Mouse (Mus musculus) left cerebral cortex, postnatal 10 days (tissue): Measurements from ENCODE around the gene Ing5. TPM values are rescaled to one million over a fixed set of nuclear protein-coding genes. Genes with fewer than 3 reads are reported as not detected.
"Not testable (repeated sequence)": the region's sequence is repeated elsewhere in the genome, so short reads cannot be mapped to it uniquely, and the experiment has no call there.

Experiments used
- DNase-seq, 2 experiments: peaks; one replicate each; pipeline ENCODE4 v3.0.0; 2021 to 2022; ENCODE audit warnings: low spot score in 2 of 2, mixed read lengths in 1 of 2; ENCODE audit errors: extremely low spot score in 1 of 2
- intact Hi-C: fragments of 180-260 bp; cut with DNase I; formaldehyde crosslinking; loops from one replicate; pipeline ENCODE4 v1.15.1; 2025
- total RNA-seq, 2 experiments: library from RNA; stranded (reverse); gene quantifications; 2 replicates each; pipeline ENCODE4 v1.2.3; 2021

The Ing5 gene
- total RNA-seq, 2 experiments from 2014 or later = 10.0 TPM

DNA sequence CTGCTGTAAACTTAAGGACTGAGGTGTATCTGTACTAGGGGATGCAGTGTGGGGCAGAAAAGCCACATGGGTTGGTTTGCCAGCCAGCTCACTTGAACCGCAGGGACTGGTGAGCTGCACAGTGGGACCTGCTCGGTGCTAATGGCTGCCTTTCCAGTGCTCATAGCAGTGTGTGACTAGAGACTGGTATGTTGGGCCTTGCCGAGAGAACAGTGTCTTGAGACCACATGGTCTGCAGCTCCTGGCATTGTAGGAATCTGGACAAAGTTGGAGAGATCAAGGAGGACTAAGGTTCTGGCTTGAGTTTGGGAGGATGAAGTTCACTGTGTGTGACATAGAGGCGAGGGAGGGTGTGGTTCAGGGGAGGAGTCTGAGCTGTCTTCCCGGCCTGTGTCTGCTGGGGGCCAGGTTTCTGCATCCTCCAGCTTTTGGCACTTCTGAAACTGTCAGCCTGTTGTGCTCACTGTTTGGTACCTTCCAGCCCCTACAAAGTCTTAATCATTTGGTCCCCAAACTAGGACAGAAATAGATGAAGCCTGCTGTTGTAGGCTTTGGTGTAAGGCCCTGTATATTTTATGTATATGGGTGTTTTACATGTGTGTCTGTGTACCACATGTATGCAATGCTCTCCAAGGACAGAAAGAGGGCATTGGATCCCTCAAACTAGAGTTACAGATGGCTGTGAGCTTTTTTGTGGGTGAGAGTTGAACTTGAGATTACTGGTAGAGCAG lies 1.6 kb downstream of the Ing5 start:
- intact Hi-C loops = loop anchor here (10.0 kb wide), 1 partner anchor 171 kb away; no protein-coding TSS in a partner anchor
- DNase-seq = no peak

DNA sequence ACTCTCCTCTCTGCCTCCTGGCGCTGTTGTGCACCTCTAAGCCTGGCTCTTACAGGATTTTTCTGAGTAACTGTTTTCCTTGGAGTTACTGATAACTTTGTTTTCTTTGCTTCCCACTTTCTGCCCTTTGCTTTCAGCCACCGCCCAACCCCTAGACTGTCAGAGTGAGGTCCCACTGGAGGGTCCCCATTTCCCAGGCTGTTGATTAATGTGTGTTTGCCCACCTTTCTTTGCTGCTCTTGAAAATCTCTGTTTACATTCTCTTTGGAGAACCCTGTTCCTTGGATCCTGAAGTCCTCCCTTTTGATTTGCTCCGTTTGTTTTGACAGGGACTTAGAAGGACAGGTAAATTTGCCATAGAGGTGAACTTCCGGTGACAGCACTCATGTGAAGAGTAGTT lies 5.1 kb downstream of the Ing5 start:
- no peak for DNase-seq
- intact Hi-C loops = loop anchor here (10.0 kb wide), 1 partner anchor 174 kb away; no protein-coding TSS in a partner anchor

DNA sequence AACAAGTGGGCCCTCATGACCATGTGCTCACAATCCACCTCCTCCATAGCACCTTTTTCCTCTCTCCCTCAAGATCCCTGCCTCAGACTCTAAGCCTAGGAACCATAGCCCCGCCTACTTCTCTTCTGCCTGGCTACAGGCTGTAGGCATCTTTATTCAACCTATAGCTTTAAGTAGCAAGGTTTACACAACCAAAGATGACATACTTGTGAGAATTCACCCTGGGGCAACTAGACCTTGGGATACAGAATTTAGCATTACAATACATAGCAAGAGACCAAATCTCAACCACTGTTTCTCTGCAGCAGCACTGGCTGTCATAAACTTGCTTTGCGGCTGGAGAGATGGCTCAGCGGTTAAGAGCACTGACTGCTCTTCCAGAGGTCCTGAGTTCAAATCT lies 6.2 kb downstream of the Ing5 start:
- intact Hi-C loops = no loop called here
- DNase-seq = no peak

DNA sequence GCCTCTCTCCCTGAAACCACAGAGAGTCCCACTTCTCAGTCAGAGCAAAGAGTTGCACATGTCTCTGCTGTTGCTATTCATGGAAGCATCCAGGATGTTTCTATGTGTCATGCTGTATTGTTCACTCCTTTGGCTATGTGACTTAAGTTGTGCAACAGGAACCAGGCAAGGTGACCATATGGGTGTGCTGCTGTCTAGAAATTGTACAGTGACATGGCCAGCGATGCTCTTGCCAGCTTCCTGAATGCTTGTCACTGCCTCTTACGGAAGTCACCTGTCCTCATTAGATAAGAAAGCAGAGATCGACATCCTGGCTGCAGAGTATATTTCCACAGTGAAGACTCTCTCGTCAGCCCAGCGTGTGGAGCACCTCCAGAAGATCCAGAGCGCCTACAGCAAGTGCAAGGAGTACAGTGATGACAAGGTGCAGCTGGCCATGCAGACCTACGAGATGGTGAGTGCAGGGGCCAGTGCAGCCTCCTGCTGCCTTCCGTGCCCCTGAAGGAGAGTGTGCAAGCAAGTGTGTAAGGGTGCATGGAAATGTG lies 7.8 kb downstream of the Ing5 start:
- no peak for DNase-seq
- intact Hi-C loops = no loop called here

DNA sequence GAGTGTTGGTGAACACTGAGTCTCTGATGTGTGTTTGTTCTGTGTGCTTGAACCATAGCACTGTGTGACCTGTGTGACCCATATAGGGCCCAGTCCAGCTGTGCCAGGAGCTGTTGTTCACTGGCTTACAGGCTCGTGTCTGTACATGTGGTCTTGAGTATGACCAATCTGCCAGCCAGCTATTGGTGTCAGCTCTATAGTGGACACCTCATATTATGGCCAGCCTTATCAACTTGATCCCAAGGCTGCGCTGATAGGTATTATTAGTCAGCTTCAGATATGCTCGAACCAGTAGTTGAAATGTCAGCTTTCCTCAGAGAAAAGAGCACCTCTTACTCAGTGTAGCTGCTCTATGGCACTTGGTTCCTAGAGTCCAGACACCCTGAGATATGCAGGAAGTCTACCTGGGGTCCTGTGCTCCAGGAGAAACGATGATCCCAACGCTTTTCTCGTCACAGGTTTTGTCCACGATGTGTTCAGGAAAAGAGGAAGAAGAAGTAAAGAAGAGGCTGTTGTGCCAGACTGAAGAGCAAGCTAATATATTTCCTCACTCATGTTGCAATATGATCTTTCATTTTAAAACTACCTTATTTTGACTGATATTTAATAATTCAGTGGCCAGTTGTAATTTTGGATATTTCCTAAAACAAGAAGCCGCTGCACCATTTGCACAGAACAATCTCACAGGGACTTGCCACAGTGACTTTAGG lies 14.2 kb downstream of the Ing5 start:
- no peak for DNase-seq
- intact Hi-C loops = no loop called here

DNA sequence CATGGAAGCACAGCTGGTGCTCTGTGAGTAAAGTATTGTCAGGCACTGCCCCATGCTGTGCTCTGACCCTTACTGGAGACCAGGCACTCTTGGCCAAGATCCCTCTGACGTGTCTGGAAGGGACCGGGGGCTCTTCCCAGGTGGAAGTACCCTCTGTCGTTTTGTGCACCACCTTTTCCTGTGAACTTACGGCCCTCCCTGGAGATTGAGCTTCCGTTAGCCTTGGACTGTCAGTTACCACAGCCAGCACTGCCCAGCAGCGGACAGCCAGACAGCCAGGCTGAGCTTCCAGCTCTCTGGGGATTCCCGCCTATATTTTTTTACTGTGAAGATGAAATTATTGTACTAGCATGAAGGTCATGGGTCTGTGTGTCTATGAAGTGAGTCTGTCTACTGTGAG lies 15.0 kb downstream of the Ing5 start:
- peak in 1 of 2 experiments; percentile 46 for DNase-seq

DNA sequence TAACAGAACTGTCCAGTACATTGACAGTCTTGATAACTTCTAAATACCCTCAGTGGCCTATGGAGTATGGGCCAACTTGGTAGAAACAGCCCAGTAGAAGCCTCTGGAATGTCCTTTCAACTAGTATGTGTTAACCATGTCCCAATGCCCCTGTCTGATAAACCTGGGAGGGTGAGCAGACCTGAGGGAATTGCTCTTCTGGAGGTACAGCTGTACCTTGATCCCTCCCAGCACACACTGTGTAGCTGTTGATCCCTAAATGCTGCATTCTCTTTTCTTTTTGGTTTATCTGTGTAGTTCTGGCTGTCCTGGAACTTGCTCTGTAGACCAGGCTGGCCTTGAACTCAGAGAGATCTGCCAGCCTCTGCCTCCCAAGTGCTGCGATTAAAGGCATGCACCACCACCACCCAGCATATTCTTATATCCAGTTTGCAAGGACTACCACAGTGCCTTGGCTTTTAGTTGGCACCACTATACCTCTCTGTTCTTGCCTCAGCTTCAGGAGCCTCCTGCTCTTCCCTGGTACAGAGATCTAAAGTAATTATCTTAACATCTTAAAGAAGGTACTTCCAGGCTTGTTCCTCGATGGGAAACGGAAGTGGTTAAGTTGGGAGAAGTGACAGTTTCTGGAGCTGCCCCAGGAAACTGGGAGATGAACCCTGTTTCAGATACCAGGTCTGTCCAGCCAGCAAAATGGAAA lies 20.2 kb downstream of the Ing5 start:
- DNase-seq = no peak
- intact Hi-C loops = no loop called here

More for the DNA sequence above, 15.0 kb downstream of the Ing5 start:
- intact Hi-C loops = no loop called here

DNA sequence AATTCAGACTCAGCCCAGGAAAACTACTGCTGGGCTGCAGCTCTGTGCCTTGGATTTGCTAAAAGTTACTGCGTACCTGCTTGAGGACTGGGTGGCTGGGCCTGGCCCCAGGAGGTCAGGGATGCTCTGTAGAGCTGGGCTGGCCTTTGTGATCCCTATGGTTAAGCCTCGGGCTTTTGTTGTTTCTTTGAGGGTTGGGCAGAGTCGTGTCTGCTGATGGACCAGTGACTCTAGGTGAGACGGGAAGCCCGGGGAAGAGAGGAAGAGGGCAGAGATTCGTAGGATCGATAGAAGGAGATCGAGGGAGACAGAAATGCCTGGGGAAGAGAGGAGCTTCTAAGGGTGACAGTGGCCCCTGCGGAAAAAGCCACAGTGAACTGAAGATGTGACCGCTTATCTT lies 20.8 kb downstream of the Ing5 start, which contains the start of gene D2hgdh:
Gene D2hgdh, plus strand, starts transcription at position 301 of the 400 bp plus-strand sequence.
- intact Hi-C loops = no loop called here
- no peak for DNase-seq

DNA sequence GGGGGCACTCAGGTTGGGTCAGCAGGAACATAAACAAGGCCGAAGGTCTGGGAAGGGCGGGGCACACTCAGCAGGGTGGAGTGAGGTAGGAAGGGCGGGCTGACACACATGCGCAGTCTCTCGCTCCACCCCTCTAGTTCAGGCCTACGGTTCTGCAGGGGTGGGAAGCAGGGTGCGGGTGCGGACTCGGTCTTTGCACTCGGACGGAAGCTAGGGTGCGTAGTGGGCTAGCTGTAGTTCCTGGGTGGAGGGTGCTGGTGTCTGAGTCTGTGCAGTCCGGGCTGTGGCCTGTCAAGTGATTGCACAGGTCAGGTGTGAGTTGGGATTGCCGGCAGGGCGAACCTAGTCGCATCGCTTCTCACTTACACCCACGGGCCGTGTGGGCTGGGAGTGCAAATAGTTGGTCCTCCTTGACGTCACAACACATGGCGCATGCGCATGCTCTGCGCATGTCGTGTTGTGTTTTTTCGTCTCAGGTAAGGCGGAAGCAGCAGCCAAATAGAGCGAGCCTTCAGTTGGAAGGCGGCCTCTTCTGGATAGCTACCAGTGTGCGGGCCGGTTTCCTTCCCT lies 21.4 kb downstream of the Ing5 start:
- intact Hi-C loops = no loop called here
- peak; percentile 92 to 94 for DNase-seq

DNA sequence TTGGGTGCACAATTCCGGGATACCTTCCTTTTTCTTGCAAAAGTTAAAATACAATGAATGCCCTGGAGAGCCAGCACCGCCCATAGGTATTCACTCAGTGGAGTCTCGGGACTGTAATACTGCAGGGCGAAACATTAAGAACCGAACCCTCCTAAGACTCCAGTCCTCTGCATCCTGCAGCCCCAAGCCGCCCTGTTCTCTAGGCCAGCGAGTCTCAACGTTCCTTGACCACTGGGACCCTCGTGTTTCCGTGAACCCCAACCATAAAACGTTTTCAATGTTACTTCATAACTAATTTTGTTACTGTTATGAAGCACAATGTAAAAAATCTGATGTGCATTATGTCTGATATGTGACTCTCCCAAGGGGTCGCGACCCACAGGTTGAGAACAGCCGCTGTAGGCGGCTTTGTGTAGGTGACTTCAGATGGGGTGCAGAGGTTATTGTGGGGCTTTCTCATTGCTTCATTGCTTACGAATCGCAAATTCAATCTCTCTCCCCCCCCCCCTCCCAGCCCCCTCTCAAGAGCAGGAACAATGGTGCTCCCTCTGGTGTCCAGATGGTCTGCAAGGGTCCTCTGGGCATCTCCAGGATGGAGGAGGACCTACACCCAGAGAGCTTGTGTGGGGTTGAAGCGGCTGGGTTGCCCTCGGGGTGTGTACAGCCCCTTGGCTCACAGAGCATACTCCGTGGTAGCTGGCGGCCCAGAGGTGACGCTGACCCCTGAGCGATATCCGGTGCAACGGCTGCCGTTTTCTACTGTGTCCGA lies 22.2 kb downstream of the Ing5 start:
- peak in 1 of 2 experiments; percentile 23 for DNase-seq
- intact Hi-C loops = no loop called here

DNA sequence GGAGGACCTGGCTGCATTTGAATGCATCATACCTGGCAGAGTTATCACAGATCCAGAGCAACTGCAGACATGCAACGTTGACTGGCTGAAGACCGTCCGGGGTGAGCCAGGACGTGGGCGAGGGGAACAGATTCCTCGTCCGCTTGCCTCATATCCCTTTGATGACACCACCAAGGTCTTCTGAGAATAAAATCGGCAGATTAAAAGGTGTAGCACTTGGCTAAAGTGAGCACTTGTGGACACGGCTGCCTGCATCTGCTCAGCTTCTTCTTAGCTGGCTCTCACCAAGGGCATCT lies 22.7 kb downstream of the Ing5 start:
- intact Hi-C loops = no loop called here
- peak in 1 of 2 experiments; percentile 9 for DNase-seq

DNA sequence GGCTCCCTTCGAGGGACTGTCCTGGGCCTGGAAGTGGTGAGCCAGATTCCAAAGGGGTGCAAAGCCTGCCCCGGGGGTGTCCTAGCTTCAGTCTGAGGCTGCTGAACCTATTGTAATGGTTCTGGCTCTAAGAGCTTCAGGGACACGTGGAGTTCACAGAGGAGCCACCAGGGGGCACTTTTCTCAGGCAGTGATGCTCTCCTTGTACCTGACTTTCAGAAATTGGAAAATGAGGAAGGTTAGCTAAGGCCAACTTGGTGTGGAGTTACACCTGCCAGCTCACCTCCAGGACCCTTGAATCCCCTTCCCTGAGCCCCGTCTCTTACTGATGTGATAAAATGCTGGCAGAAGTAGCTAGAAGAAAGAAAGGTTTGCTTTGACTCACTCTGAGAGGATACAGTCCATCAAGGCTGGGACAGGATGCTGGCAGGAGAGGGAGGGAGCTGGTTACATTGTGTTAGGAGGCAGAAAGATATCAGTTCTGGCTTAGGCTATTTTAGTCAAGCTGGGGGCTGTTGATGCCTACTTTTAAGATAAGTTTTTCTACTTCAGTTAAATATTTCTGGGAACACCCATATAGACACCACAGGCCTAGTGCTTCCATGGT lies 29.1 kb downstream of the Ing5 start:
- intact Hi-C loops = loop anchor here (10.0 kb wide), 1 partner anchor 242 kb away; no protein-coding TSS in a partner anchor

DNA sequence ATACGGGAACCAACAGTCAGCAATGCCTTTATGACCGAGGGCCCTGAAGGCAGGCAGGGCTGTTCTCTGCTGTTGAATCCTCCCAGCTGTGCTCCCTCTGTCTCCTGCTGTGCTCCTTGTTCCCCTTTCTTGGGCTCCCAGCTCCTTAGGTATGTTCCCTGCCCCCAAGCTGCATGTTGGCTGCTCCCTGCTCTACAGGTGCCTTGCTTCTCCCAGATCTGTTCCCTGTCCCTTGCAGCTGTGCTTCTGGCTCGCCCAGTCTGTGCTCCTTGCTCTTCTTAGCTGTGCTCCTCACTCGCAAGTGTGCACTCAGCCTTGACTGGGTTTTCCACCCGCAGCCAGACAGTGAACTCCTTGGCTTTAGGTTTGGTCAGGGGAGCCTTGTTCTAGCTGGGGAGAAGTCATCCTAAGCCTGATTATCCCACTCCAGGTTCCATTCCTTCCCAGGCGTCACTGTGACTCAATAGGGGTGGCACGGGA lies 30.9 kb downstream of the Ing5 start:
- intact Hi-C loops = loop anchor here (10.0 kb wide), 1 partner anchor 240 kb away; no protein-coding TSS in a partner anchor

More for the DNA sequence above, 29.1 kb downstream of the Ing5 start:
- DNase-seq = not testable (repeated sequence)

DNA sequence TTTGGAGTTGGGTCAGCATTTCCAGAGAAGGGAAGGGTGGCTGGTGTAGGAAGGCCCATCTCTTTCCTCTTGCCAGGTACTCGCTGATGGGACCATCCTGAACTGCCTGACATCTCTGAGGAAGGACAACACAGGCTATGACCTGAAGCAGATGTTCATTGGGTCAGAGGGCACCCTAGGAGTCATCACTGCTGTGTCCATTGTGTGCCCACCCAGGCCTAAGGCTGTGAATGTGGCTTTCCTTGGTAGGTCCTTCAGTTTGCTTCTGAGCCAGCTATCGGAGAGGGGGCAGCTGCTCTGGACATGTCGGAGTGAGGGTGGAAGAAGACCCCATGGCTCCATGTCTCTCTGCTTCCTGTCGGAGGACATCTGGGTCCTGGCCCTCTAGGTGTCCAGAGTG lies 31.4 kb downstream of the Ing5 start:
- no peak for DNase-seq
- intact Hi-C loops = loop anchor here (10.0 kb wide), 1 partner anchor 240 kb away; no protein-coding TSS in a partner anchor

More for the DNA sequence above, 30.9 kb downstream of the Ing5 start:
- no peak for DNase-seq

DNA sequence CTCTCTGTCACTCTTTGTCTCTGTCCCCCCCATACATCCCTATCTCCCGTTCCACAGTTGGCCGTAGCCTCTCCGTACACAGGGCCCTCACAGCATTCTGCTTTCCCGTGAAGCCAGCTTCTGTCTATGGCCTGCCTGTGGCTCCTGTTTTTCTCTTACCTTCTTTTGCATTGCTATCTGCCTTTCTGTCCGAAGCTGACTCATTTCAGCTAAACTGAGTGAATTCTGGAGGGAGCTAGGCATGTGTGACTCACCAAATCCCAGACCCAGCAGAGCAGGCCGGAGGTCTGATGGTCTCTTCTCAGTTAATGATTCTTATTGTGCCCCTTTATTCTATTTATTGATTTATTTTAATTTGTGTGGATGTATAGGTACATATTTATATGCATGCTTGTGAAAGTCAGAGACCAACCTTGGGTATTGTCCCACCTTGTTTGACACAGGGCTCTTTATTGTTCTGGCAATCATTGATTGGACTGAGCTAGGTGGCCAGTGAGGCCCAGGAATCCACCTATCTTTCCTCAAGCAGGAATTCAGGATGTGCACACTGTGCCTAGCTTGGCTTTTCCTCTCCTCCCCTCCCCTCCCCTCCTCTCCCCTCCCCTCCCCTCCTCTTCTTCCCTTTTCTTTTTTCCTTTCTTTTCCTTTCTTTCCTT lies 32.2 kb downstream of the Ing5 start:
- intact Hi-C loops = loop anchor here (10.0 kb wide), 1 partner anchor 239 kb away; no protein-coding TSS in a partner anchor
- DNase-seq = no peak

DNA sequence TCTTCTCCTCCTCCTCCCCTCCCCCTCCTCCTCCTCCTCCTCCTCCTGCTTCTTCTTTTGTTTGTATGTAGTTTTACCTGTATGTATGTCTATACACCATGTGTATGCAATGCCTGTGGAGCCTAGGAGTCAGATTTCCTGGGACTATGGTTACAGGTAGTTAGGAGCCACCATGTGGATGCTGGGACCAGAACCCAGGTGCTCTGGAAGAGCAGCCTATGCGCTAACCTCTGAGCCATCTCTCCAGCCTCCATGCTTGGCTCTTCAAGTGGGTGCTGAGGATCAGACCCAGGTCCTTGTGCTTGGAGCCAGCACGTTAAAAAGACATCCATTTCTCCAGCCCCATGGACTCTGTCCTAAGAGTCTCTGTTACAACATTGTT lies 32.8 kb downstream of the Ing5 start:
- intact Hi-C loops = loop anchor here (10.0 kb wide), 1 partner anchor 238 kb away; no protein-coding TSS in a partner anchor
- DNase-seq = no peak

DNA sequence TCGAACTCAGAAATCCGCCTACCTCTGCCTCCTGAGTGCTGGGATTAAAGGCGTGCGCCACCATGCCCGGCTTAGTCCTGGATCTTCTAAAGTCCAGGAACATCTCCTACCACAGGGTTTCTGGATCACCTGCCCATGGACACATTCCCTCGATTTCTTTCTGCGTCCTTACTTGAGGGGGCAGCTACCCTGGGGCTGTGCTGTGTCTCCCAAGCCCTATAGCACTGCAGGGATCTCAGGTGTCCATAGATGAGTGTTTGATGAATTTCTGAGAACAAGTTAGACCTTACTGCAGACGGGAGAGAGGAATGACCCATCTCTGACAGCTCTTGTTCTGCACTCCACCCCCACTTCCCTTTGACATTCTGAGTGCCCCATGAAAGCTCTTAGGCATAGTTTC lies 33.6 kb downstream of the Ing5 start:
- DNase-seq = no peak
- intact Hi-C loops = loop anchor here (10.0 kb wide), 1 partner anchor 237 kb away; no protein-coding TSS in a partner anchor
